Mouse (Mus musculus) bone marrow, adult 2 months (tissue): ENCODE data around the gene Ankdd1a. TPM values are rescaled to one million over a fixed set of nuclear protein-coding genes. Genes with fewer than 3 reads are reported as not detected.

Experiments
- H3K27ac ChIP-seq: fragments of 200-500 bp; 2 replicates; pipeline ENCODE4 v1.5.1; 2012; ENCODE audit warnings: low read depth, mild to moderate bottlenecking, control low read depth, inconsistent platforms, low read length; ENCODE audit not compliant: control insufficient read depth, poor library complexity, insufficient read depth
- H3K4me1 ChIP-seq: fragments of 200-500 bp; 2 replicates; pipeline ENCODE4 v1.6.1; 2011; ENCODE audit warnings: low read length; ENCODE audit not compliant: control insufficient read depth, insufficient read depth
- H3K4me3 ChIP-seq: fragments of 200-500 bp; replicated peaks from 2 replicates; pipeline ENCODE3; 2011; ENCODE audit warnings: mild to moderate bottlenecking, low read depth, low read length, control low read depth; ENCODE audit not compliant: control insufficient read depth
- CTCF ChIP-seq: fragments of 200-500 bp; IDR thresholded peaks from 2 replicates; pipeline ENCODE4 v1.5.1; 2011; ENCODE audit warnings: low read length, control low read depth; ENCODE audit not compliant: control insufficient read depth, insufficient read depth
- POLR2A ChIP-seq: fragments of 200-500 bp; IDR thresholded peaks from 2 replicates; pipeline ENCODE4 v1.6.1; 2011; ENCODE audit warnings: low read depth, mild to moderate bottlenecking, control low read depth, low read length, borderline replicate concordance; ENCODE audit not compliant: control insufficient read depth
- WGBS: fragments of 180-500 bp; shearing (Covaris S2); methylation state at CpG from one replicate; pipeline ENCODE4 v1.1.7; 2018; 5-methylcytosine and 5-hydroxymethylcytosine counted together
- polyA plus RNA-seq: library from polyadenylated mRNA; stranded (reverse); fragments of >200 nt; gene quantifications from 2 replicates; pipeline ENCODE4 v1.2.4, GENCODE M21; 2011; ENCODE audit warnings: low replicate concordance; ENCODE audit not compliant: missing spikeins, insufficient read depth, insufficient read length

The Ankdd1a gene
- polyA plus RNA-seq, 1 experiment: not detected

- 80% methylated on average over 21 of the region's 21 CpGs for WGBS
- no peak for TF ChIP-seq POLR2A
- H3K4me1 ChIP-seq: no peaks in the 10 kb centered on the region
- no peak overlapping the region for H3K27ac ChIP-seq
- no peak overlapping the region for H3K4me3 ChIP-seq
Measured at GRCm38 (mm10) chr9:65502721-65503505, 17.1 kb downstream of the Ankdd1a start.

- TF ChIP-seq CTCF (peak; percentile 41), POLR2A (no peak)
- Histone ChIP-seq H3K4me3 (no peak overlapping the region), H3K27ac (no peak overlapping the region), H3K4me1 (no peaks in the 10 kb centered on the region)
- 39% methylated on average over 8 of the region's 8 CpGs for WGBS
Measured at GRCm38 (mm10) chr9:65502146-65502545, 17.8 kb downstream of the Ankdd1a start.

GRCm38 (mm10) chr9:65492851-65493250 lies 27.1 kb downstream of the Ankdd1a start:
- 49% methylated on average over 4 of the region's 4 CpGs for WGBS
- Histone ChIP-seq H3K27ac (peak overlapping the region; percentile 7), H3K4me3 (no peak overlapping the region), H3K4me1 (peaks cover 2% of the 10 kb centered on the region; the same call in 1 of the 2 replicates)
- no peak for TF ChIP-seq CTCF

- 71% methylated on average over 2 of the region's 2 CpGs for WGBS
- H3K27ac ChIP-seq: peak overlapping the region; percentile 7; the same call in 1 of the 2 replicates
Measured at GRCm38 (mm10) chr9:65492351-65492750, 27.6 kb downstream of the Ankdd1a start.

GRCm38 (mm10) chr9:65491476-65491875 lies 28.5 kb downstream of the Ankdd1a start:
- 80% methylated on average over 3 of the region's 3 CpGs for WGBS
- Histone ChIP-seq H3K27ac (no peak overlapping the region), H3K4me1 (peaks cover 2% of the 10 kb centered on the region; the same call in 1 of the 2 replicates), H3K4me3 (no peak overlapping the region)
- TF ChIP-seq CTCF (no peak), POLR2A (no peak)

More at GRCm38 (mm10) chr9:65492351-65492750, 27.6 kb downstream of the Ankdd1a start:
- Histone ChIP-seq H3K4me1 (peaks cover 2% of the 10 kb centered on the region; the same call in 1 of the 2 replicates), H3K4me3 (no peak overlapping the region)
- TF ChIP-seq POLR2A (no peak), CTCF (no peak)

GRCm38 (mm10) chr9:65480071-65480470 lies 39.9 kb downstream of the Ankdd1a start:
- TF ChIP-seq POLR2A: no peak
- no peak for TF ChIP-seq CTCF
- Histone ChIP-seq H3K4me3 (no peak overlapping the region), H3K27ac (no peak overlapping the region), H3K4me1 (no peaks in the 10 kb centered on the region)
- WGBS: 88% methylated on average over 5 of the region's 5 CpGs

- no peak overlapping the region; the same call in 1 of the 2 replicates for H3K27ac ChIP-seq
- 74% methylated on average over 8 of the region's 8 CpGs for WGBS
- no peak overlapping the region for H3K4me3 ChIP-seq
- TF ChIP-seq POLR2A (no peak), CTCF (no peak)
- H3K4me1 ChIP-seq: no peaks in the 10 kb centered on the region
Measured at GRCm38 (mm10) chr9:65479158-65479557, 40.8 kb downstream of the Ankdd1a start.

- 59% methylated on average over 4 of the region's 4 CpGs for WGBS
- Histone ChIP-seq H3K27ac (no peak overlapping the region), H3K4me1 (no peaks in the 10 kb centered on the region; the same call in 1 of the 2 replicates), H3K4me3 (no peak overlapping the region)
- TF ChIP-seq POLR2A (no peak), CTCF (no peak)
Measured at GRCm38 (mm10) chr9:65472769-65473168, 47.2 kb downstream of the Ankdd1a start.
